Mouse (Mus musculus): ENCODE results near the gene Hkdc1. TPM values are rescaled to one million over a fixed set of nuclear protein-coding genes. Genes with fewer than 3 reads are reported as not detected.
A peak's percentile ranks its signal among the peaks of the same experiment; 100 is the strongest.

Hkdc1 gene
- polyA plus RNA-seq, 1 experiment from 2014 or later, result 0.57 TPM

DNA sequence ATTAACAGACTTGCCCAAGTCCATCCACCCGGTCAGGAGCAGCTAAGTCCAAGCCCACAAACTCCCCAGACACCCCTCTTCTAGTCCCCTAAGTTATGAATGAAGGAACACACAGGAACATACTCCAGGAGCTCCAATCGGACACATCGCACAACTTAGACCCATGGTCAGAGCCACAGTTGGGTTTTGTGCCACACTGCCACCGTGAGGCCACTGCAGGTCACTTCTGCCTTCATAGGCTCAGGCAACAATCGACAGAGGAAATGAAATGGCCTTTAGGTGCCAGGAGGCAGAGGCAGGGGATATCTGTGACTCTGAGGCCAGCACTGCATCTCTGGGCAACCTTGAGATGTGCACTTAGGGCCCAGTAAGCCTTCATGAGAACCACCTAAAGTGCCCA is 11.3 kb downstream of the Hkdc1 start:
- ATAC-seq (replicated peaks; ENCODE audit: insufficient number of reproducible peaks, low FRiP score, low TSS enrichment), result no peak

DNA sequence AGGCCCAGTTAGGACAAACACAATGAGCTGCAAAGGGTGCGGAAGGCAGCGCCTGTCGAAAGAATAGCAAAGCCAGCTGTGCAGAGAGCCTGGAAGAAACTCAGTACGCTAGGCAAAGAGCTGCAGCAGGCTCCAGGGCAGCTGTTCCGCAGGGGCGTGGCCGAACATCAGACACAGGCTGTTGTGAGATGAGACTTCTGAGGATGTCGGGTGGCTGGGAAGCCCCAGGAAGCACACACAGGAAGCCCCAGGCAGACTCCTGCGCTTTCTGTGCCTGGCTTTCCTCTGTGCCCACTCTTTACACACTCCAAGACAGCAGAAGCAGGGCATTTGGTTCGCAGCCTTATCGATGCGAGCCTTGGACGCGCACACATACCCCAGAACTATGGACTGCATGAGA is 17.4 kb downstream of the Hkdc1 start:
- WGBS (ENCODE audit: insufficient replicate concordance), result 48% methylated on average over 14 of the region's 14 CpGs
- ATAC-seq (replicated peaks; ENCODE audit: insufficient number of reproducible peaks, low FRiP score, low TSS enrichment), result no peak

More for the DNA sequence above, 11.3 kb downstream of the Hkdc1 start:
- Histone ChIP-seq H3K9ac (ENCODE audit: low read depth, low read length) (no peak overlapping the region), H3K4me2 (no peak overlapping the region), H3K4me3 (ENCODE audit: low read depth, low read length) (no peak overlapping the region), H3K27me3 (ENCODE audit: control insufficient read depth, insufficient read depth, low read length) (peaks cover 4% of the 10 kb centered on the region; the same call in 1 of the 2 replicates), H3K4me1 (ENCODE audit: control insufficient read depth, insufficient read depth, low read length) (peaks cover 14% of the 10 kb centered on the region), H3K9me3 (replicated peaks; ENCODE audit: control insufficient read depth, low read length) (no peaks in the 10 kb centered on the region), H3K36me3 (ENCODE audit: control insufficient read depth, insufficient read depth, low read length) (no peaks in the 10 kb centered on the region), H3K27ac (ENCODE audit: low read depth, low read length) (no peak overlapping the region)
- WGBS (ENCODE audit: insufficient replicate concordance), result 9% methylated on average over 5 of the region's 5 CpGs

DNA sequence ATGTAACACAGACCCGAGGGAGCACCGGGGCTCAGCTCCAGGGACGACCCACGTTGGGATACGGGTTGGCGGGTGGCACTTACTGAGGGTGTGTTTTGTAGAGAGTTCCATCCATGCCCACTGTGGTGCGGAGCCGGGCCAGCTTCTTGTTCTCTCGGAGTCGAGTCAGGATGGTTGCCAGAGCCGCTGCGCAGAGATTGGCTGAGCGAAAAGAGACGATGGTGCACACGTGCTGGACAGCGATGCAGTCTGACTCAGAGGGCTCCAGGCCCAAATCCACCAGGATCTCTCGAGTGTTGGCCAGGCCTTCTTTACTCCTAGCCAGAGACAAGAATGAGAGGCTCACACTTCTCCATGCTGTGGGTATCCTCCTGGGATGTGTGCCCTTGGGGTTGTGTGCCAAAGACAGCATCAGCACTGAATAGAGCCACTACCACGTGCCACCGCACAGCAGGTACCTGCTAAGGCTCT is 20.6 kb downstream of the Hkdc1 start:
- WGBS (ENCODE audit: insufficient replicate concordance), result 77% methylated on average over 19 of the region's 19 CpGs
- ATAC-seq (replicated peaks; ENCODE audit: insufficient number of reproducible peaks, low FRiP score, low TSS enrichment), result no peak
- Histone ChIP-seq H3K9me3 (replicated peaks; ENCODE audit: control insufficient read depth, low read length) (no peaks in the 10 kb centered on the region), H3K27ac (ENCODE audit: low read depth, low read length) (no peak overlapping the region), H3K27me3 (ENCODE audit: control insufficient read depth, insufficient read depth, low read length) (0 out of 2 replicates have a peak, but pooled peaks cover 6% of the 10 kb centered on the region), H3K9ac (ENCODE audit: low read depth, low read length) (no peak overlapping the region), H3K4me3 (ENCODE audit: low read depth, low read length) (no peak overlapping the region), H3K4me2 (no peak overlapping the region), H3K4me1 (ENCODE audit: control insufficient read depth, insufficient read depth, low read length) (no peaks in the 10 kb centered on the region), H3K36me3 (ENCODE audit: control insufficient read depth, insufficient read depth, low read length) (no peaks in the 10 kb centered on the region)

More for the DNA sequence above, 17.4 kb downstream of the Hkdc1 start:
- H3K4me1 ChIP-seq (ENCODE audit: control insufficient read depth, insufficient read depth, low read length), result no peaks in the 10 kb centered on the region
- H3K27me3 ChIP-seq (ENCODE audit: control insufficient read depth, insufficient read depth, low read length), result 0 out of 2 replicates have a peak, but pooled peaks cover 8% of the 10 kb centered on the region
- no peak overlapping the region for H3K4me3 ChIP-seq (ENCODE audit: low read depth, low read length)
- H3K4me2 ChIP-seq, result peak overlapping the region; percentile 43
- H3K9ac ChIP-seq (ENCODE audit: low read depth, low read length), result peak overlapping the region; percentile 6; the same call in 1 of the 2 replicates
- H3K27ac ChIP-seq (ENCODE audit: low read depth, low read length), result no peak overlapping the region
- no peaks in the 10 kb centered on the region for H3K9me3 ChIP-seq (replicated peaks; ENCODE audit: control insufficient read depth, low read length)
- no peaks in the 10 kb centered on the region for H3K36me3 ChIP-seq (ENCODE audit: control insufficient read depth, insufficient read depth, low read length)

DNA sequence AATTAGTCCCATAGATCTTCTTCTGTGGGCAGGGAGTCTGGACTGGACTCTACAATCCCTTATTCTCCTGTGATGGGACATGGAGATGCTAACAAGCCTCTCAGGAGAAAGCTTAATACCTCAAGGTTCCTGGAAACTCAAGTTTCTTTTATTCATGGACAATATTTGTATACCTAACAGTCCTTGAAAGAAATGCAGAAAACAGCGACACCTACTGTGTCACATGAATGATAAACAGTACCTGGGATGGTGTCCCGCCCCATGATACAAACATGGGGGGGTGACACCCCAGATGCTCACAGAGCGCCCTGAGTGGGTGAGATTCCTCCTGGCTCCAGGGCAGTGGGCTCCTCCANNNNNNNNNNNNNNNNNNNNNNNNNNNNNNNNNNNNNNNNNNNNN is 39.3 kb downstream of the Hkdc1 start:
- WGBS (ENCODE audit: insufficient replicate concordance), result 71% methylated on average over 3 of the region's 3 CpGs
- no peaks in the 10 kb centered on the region for H3K36me3 ChIP-seq (ENCODE audit: control insufficient read depth, insufficient read depth, low read length)
- no peak for ATAC-seq (replicated peaks; ENCODE audit: insufficient number of reproducible peaks, low FRiP score, low TSS enrichment)
- no peak overlapping the region for H3K4me2 ChIP-seq
- H3K27ac ChIP-seq (ENCODE audit: low read depth, low read length), result no peak overlapping the region
- H3K27me3 ChIP-seq (ENCODE audit: control insufficient read depth, insufficient read depth, low read length), result no peaks in the 10 kb centered on the region
- H3K9ac ChIP-seq (ENCODE audit: low read depth, low read length), result no peak overlapping the region
- H3K4me3 ChIP-seq (ENCODE audit: low read depth, low read length), result no peak overlapping the region
- no peaks in the 10 kb centered on the region for H3K4me1 ChIP-seq (ENCODE audit: control insufficient read depth, insufficient read depth, low read length)
- no peaks in the 10 kb centered on the region for H3K9me3 ChIP-seq (replicated peaks; ENCODE audit: control insufficient read depth, low read length)

DNA sequence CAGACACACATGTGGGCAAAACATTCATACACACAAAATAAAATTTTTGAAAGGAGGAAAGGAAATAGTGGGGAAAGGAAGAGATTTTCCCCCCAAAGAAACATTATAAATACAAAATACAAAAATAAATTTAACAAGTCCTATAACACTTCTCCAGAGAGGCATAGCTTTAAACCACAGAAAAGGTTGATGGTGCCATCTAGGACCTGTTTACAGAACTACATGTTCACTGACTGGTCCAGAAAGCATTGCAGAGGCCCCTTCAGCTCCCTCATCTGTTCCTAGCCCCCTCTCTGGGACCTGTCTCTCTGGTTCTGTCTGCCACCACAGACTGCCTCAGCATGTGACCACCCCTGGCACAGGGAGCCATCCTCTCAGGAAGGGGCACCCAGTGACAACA is 41.4 kb downstream of the Hkdc1 start:
- no peak overlapping the region for H3K27ac ChIP-seq (ENCODE audit: low read depth, low read length)
- H3K9me3 ChIP-seq (replicated peaks; ENCODE audit: control insufficient read depth, low read length), result no peaks in the 10 kb centered on the region
- H3K27me3 ChIP-seq (ENCODE audit: control insufficient read depth, insufficient read depth, low read length), result no peaks in the 10 kb centered on the region
- H3K4me2 ChIP-seq, result no peak overlapping the region
- H3K36me3 ChIP-seq (ENCODE audit: control insufficient read depth, insufficient read depth, low read length), result no peaks in the 10 kb centered on the region
- no peak overlapping the region for H3K4me3 ChIP-seq (ENCODE audit: low read depth, low read length)
- no peak for ATAC-seq (replicated peaks; ENCODE audit: insufficient number of reproducible peaks, low FRiP score, low TSS enrichment)
- no peak overlapping the region for H3K9ac ChIP-seq (ENCODE audit: low read depth, low read length)
- H3K4me1 ChIP-seq (ENCODE audit: control insufficient read depth, insufficient read depth, low read length), result no peaks in the 10 kb centered on the region

DNA sequence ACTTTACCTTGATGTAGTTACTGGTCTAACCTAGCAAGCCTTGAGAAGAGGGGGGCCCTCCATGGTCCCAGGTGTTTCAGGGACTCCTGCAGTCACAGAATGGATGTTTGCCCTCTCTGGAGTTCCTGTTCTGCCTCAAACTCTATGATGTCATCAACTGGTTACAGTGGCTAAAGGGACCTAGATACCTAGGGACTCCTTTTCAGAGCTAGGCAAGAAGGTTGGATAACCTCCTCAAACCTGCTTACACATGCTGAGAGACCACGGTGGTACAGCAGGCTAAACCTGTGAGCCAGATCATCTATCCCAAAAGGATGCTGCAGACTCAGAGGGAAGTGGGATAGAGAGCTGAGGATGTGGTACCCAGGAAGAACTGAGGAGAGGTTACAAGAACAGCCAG is 42.5 kb downstream of the Hkdc1 start, which contains the start of gene Hk1:
Hk1 (minus strand) TSS at position 101 of the 400 bp plus-strand sequence.
- no peak within 1 kb of the TSS for H3K4me2 ChIP-seq
- WGBS (ENCODE audit: insufficient replicate concordance), result 77% methylated on average over 1 of the region's 1 CpGs
- H3K27ac ChIP-seq (ENCODE audit: low read depth, low read length), result no peak within 1 kb of the TSS
- H3K4me1 ChIP-seq (ENCODE audit: control insufficient read depth, insufficient read depth, low read length), result no peaks in the 10 kb centered on the region
- H3K9ac ChIP-seq (ENCODE audit: low read depth, low read length), result no peak within 1 kb of the TSS
- H3K4me3 ChIP-seq (ENCODE audit: low read depth, low read length), result no peak within 1 kb of the TSS
- no peaks in the 10 kb centered on the region for H3K27me3 ChIP-seq (ENCODE audit: control insufficient read depth, insufficient read depth, low read length)
- no peak for ATAC-seq (replicated peaks; ENCODE audit: insufficient number of reproducible peaks, low FRiP score, low TSS enrichment)
- H3K36me3 ChIP-seq (ENCODE audit: control insufficient read depth, insufficient read depth, low read length), result no peaks in the 10 kb centered on the region
- no peaks in the 10 kb centered on the region for H3K9me3 ChIP-seq (replicated peaks; ENCODE audit: control insufficient read depth, low read length)

DNA sequence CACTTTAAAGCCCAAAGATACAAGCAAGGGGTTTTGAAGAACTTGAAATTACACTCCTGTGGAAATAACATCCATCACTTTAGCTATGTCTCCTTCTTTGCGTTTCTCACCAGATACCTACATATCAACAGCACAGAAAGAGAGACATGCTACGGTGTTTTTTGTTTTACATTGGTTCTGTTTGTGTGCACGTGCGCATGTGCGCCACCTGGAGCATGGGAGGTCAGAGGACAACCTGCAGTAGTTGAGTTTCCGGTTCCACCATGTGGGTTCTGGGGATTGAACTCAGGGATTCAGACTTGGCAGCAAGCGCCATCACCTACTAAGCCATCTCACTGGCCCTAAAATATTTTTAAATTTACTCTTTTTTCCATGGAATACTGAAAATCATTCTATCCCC is 63.5 kb downstream of the Hkdc1 start:
- ATAC-seq (replicated peaks; ENCODE audit: insufficient number of reproducible peaks, low FRiP score, low TSS enrichment), result no peak
- H3K4me2 ChIP-seq, result no peak overlapping the region
- whole genome bisulfite sequencing (ENCODE audit: insufficient replicate concordance), result 83% methylated on average over 7 of the region's 7 CpGs
- H3K4me1 ChIP-seq (ENCODE audit: control insufficient read depth, insufficient read depth, low read length), result no peaks in the 10 kb centered on the region
- H3K36me3 ChIP-seq (ENCODE audit: control insufficient read depth, insufficient read depth, low read length), result no peaks in the 10 kb centered on the region
- no peaks in the 10 kb centered on the region for H3K9me3 ChIP-seq (replicated peaks; ENCODE audit: control insufficient read depth, low read length)
- no peaks in the 10 kb centered on the region for H3K27me3 ChIP-seq (ENCODE audit: control insufficient read depth, insufficient read depth, low read length)
- no peak overlapping the region for H3K4me3 ChIP-seq (ENCODE audit: low read depth, low read length)
- H3K27ac ChIP-seq (ENCODE audit: low read depth, low read length), result no peak overlapping the region
- no peak overlapping the region for H3K9ac ChIP-seq (ENCODE audit: low read depth, low read length)

DNA sequence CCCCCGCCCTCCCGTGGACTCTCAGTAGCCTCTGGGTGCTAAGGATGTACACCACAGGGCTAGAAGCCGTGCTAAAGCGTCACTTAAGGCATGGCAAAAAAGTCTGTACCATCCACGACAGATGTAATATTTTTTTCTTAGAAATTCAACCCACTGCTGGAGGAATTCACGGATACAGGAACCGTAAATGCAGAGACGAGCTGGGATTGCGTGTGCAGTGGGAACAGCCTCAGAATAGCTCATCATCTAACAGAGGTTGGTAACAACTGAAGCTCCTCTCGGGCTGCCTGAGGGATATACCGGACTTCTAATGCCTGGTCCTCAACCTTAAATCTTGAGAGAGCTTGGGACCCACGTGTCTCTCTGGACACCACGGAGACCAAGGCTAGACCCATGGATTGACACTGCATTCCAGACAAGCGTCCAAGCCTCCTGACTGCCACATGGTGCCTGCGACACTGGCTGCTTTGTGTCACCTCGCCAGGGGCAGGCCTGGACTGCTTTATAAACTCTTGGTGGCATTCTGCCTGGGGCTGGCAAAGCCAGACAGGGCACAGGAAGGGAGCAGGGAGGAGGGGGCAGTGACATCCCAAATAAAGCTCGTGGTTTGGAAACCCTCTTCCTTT is 66.1 kb downstream of the Hkdc1 start:
- H3K27ac ChIP-seq (ENCODE audit: low read depth, low read length), result no peak overlapping the region
- 75% methylated on average over 17 of the region's 17 CpGs for WGBS (ENCODE audit: insufficient replicate concordance)
- H3K27me3 ChIP-seq (ENCODE audit: control insufficient read depth, insufficient read depth, low read length), result no peaks in the 10 kb centered on the region
- H3K9me3 ChIP-seq (replicated peaks; ENCODE audit: control insufficient read depth, low read length), result no peaks in the 10 kb centered on the region
- H3K36me3 ChIP-seq (ENCODE audit: control insufficient read depth, insufficient read depth, low read length), result no peaks in the 10 kb centered on the region
- no peak overlapping the region for H3K4me3 ChIP-seq (ENCODE audit: low read depth, low read length)
- H3K4me2 ChIP-seq, result no peak overlapping the region
- ATAC-seq (replicated peaks; ENCODE audit: insufficient number of reproducible peaks, low FRiP score, low TSS enrichment), result no peak
- H3K9ac ChIP-seq (ENCODE audit: low read depth, low read length), result no peak overlapping the region
- no peaks in the 10 kb centered on the region for H3K4me1 ChIP-seq (ENCODE audit: control insufficient read depth, insufficient read depth, low read length)

DNA sequence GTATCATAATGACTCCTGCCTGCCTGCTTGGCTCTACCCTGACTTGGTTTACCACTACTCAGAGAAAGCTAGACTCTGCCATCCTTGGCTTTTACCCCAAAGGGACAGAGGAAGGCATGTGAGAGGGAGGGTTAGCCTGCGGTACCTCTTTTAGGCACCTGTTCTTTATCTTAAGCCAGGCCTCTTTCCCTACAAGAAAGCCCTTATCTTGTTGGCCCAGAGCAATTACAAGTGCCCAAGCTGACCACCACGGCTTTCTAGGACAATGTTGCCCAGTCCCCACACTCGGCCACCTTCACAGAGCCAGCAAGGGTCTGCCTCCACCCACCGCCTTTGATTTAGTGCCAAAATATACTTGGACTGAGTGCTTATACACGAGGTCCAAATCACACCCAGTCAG is 77.1 kb downstream of the Hkdc1 start:
- no peak overlapping the region for H3K4me3 ChIP-seq (ENCODE audit: low read depth, low read length)
- H3K4me1 ChIP-seq (ENCODE audit: control insufficient read depth, insufficient read depth, low read length), result peaks cover 14% of the 10 kb centered on the region
- H3K4me2 ChIP-seq, result no peak overlapping the region
- H3K9me3 ChIP-seq (replicated peaks; ENCODE audit: control insufficient read depth, low read length), result no peaks in the 10 kb centered on the region
- no peak overlapping the region for H3K27ac ChIP-seq (ENCODE audit: low read depth, low read length)
- WGBS (ENCODE audit: insufficient replicate concordance), result 53% methylated on average over 5 of the region's 5 CpGs
- no peaks in the 10 kb centered on the region for H3K36me3 ChIP-seq (ENCODE audit: control insufficient read depth, insufficient read depth, low read length)
- ATAC-seq (replicated peaks; ENCODE audit: insufficient number of reproducible peaks, low FRiP score, low TSS enrichment), result no peak
- no peaks in the 10 kb centered on the region for H3K27me3 ChIP-seq (ENCODE audit: control insufficient read depth, insufficient read depth, low read length)
- H3K9ac ChIP-seq (ENCODE audit: low read depth, low read length), result no peak overlapping the region
